Mouse (Mus musculus) CD4-positive, CD25-positive, alpha-beta regulatory T cell, adult 9 weeks (primary cell): ENCODE data around the gene Baz1a. TPM values are rescaled to one million over a fixed set of nuclear protein-coding genes. Genes with fewer than 3 reads are reported as not detected.

Experiments used
- polyA plus RNA-seq: library from polyadenylated mRNA; unstranded; fragments of 100-300 nt; shearing (Covaris generic); gene quantifications from one replicate; pipeline ENCODE4 v1.2.1, GENCODE M21; 2017

Baz1a gene
- 12.3 TPM for polyA plus RNA-seq

DNA sequence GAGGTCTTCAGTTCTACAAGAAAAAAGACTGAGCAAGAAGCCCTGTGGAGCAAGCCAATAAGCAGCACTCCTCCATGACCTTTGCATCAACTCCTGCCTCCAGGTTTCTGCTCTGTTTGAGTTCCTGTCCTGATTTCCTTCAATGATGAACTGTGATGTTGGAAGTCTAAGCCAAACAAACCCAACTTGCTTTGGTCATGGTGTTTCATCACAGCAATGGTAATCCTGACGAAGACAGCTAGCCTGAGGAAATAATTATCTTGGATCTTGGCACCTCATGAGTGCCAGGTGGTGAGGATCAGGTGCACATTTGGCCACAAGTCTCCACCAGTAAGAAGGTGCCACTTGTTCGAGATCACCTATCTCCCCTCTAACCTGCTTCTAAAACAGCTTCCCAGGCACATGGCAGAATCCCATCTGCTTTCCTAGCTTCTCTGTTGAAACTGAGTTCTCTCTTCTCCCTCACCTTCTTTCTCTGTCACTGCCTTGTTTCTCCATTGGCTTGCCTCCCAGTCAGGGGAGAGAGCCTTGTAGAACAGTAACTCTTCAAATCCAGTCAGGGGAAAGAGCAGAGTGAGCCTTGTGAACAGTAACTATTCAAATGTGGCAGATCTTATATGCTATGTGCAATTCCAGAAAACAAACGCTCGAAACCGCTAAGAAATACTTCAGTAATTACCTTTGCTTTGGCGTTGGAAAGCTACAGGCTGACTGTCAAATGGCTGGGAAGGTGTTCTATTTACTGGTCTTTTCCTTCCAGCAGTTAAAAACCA lies at the start of gene Baz1a:
Gene Baz1a, minus strand, starts transcription at position 723 of the 773 bp plus-strand sequence.

DNA sequence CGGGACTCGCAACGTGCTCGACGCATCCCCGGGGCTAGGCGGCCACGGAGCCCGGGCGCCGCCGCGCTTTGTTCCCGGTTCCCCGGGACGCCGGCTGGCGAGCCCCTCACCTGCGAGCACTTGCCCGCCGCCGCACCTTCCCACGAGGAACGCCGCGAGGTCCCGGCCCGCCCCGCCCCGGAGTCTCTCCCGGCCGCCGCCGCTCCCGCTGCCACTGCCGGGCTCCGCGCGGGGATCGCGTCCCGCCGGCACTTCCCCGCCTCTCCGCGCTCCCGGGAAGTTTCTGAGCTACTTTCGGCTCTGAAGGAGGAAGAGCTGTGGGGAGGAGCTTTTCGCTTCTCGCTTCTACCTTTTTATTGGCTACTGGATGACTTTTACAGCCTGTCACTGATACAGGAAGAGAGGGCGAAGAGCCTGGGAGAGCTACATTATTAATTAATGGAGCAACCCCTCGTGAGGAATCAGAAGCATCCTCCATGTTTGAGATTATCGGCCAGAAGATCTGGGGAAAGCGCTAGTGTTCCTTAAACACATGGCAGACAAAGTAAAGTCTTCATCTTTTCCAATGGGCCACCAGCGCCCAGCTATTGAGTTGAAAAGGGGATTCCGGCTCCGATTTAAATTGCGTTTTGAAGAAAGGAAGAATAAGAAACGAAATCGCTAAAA lies 28.0 kb downstream of the Baz1a start, which contains the start of gene Gm20403:
Gene Gm20403, minus strand, starts transcription at position 478 of the 666 bp plus-strand sequence.

DNA sequence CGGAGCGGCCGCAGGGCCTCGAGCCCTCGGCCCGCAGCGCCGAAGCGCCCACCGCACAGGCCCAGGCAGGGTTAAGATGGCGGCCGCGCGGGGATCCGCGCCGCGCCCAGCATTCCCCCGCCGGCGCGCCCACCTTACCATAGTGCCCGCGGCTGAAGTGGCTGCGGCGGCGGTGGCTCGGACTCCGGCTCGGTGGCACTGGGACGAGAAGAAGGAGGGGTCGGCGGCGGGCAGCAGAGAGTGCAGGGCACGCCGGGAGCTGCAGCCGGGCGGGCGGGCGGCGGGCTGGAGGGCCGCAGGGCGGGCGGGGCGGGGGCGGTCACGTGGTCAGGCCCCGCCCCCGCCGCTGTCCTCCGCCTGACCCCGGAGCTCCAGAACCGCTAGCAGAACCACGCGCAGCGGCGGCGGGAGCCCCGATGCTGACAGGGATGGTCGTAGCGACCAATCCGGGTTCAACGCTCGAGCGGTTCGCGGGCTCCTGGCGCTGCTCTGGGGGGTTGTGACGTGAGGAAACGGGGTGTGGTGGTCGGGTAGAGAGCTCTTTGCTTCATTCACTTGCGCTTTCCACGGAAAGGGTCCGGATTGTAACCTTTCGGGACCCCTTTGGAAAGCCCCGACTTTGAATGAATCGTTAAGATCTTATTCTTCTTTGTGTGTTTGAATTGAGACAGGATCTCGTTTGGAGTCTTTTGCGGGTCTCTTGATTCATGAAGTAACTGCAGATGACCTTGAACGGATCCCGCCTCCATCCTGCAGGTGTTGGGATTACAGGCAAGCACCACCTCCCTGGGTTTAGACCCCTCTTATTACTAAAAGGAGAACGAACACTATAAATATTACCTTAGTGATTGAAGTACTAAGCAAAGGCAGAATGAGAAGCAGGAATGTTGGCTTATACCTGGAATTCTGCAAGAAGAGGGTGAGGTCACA lies 151.3 kb downstream of the Baz1a start, which contains the start of gene Cfl2:
Gene Cfl2, minus strand, starts transcription at position 272 of the 930 bp plus-strand sequence.

Other genes starting within 250 kb of the Baz1a start
- gene Snx6, start 218.6 kb downstream of the Baz1a start, polyA plus RNA-seq: 137 TPM
- 21.6 TPM for gene Cfl2, start 151.5 kb downstream of the Baz1a start, polyA plus RNA-seq
- gene Gm20403, start 27.8 kb downstream of the Baz1a start, polyA plus RNA-seq: not detected
- gene 2700097O09Rik, start 65.8 kb upstream of the Baz1a start, polyA plus RNA-seq: 21.2 TPM
- 174 TPM for gene Srp54a, start 65.9 kb upstream of the Baz1a start, polyA plus RNA-seq
- gene Fam177a, start 110.1 kb upstream of the Baz1a start, polyA plus RNA-seq: 12.1 TPM
- 41.6 TPM for gene Srp54b, start 140.8 kb upstream of the Baz1a start, polyA plus RNA-seq
- gene 1700047I17Rik2, start 185.2 kb upstream of the Baz1a start, polyA plus RNA-seq: not detected
- gene Srp54c, start 215.8 kb upstream of the Baz1a start, polyA plus RNA-seq: 77.9 TPM